Mouse (Mus musculus): ENCODE data around the gene Tpk1. TPM values are rescaled to one million over a fixed set of nuclear protein-coding genes. Genes with fewer than 3 reads are reported as not detected.
A peak's percentile ranks its signal among the peaks of the same experiment; 100 is the strongest.

Tpk1 gene
- polyA plus RNA-seq, 2 experiments = 3.9 to 5.8 TPM

DNA sequence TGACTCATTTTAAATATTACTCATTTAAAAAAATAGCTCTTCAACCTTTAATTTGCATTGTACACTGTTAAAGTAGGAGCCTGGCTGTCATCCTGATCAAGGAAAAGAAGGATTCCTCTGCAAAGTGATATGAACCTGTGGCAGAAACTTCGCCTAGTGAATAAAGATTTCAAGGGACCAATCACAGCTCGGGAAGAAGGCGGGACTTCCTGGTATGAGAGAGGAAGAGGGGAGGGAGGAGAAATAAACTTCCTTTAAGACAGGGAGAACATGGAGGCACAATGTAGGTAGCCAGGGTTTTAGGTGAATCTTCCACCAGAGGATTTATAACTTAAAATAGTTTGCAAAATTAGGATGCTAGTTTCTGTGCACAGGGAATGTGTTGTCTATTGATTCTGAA lies 223.9 kb downstream of the Tpk1 start:
- DNase-seq (ENCODE audit: low read depth in 3 of 3, low spot score in 3 of 3) (no peak), ATAC-seq (ENCODE audit: insufficient read depth) (no peak)
- Histone ChIP-seq H3K4me2 (ENCODE audit: low read depth) (no peak overlapping the region), H3K9me3 (ENCODE audit: control insufficient read depth, low read length) (no peaks in the 10 kb centered on the region), H3K36me3 (replicated peaks; ENCODE audit: control insufficient read depth, insufficient read depth, low read depth) (no peaks in the 10 kb centered on the region), H3K4me1 (replicated peaks; ENCODE audit: control insufficient read depth in 2 of 2, insufficient read depth in 2 of 2, low read length in 1 of 2) (no peaks in the 10 kb centered on the region), H3K27ac (no peak overlapping the region), H3K4me3 (ENCODE audit: insufficient read depth in 1 of 2, low read depth in 2 of 2, low read length in 2 of 2) (no peak overlapping the region), H3K9ac (replicated peaks) (no peak overlapping the region), H3K27me3 (ENCODE audit: control insufficient read depth, insufficient read depth, low read length) (no peaks in the 10 kb centered on the region)
- TF ChIP-seq EP300 (IDR thresholded peaks at IDR 0.05; ENCODE audit: low read depth) (no peak), CTCF (IDR thresholded peaks at IDR 0.05; ENCODE audit: low read depth) (no peak)
- WGBS (ENCODE audit: insufficient replicate concordance) = 71% methylated on average over 3 of the region's 3 CpGs

- H3K27me3 ChIP-seq (ENCODE audit: control insufficient read depth, insufficient read depth, low read length) = no peaks in the 10 kb centered on the region
- 61% methylated on average over 2 of the region's 2 CpGs for WGBS (ENCODE audit: insufficient replicate concordance)
- no peak for TF ChIP-seq CTCF (IDR thresholded peaks at IDR 0.05; ENCODE audit: low read depth)
- no peak for TF ChIP-seq EP300 (IDR thresholded peaks at IDR 0.05; ENCODE audit: low read depth)
- no peaks in the 10 kb centered on the region for H3K36me3 ChIP-seq (replicated peaks; ENCODE audit: control insufficient read depth, insufficient read depth, low read depth)
- no peak overlapping the region for H3K27ac ChIP-seq
- DNase-seq (ENCODE audit: low read depth in 3 of 3, low spot score in 3 of 3) = no peak
- no peaks in the 10 kb centered on the region for H3K9me3 ChIP-seq (ENCODE audit: control insufficient read depth, low read length)
- no peak for ATAC-seq (ENCODE audit: insufficient read depth)
- no peak overlapping the region for H3K9ac ChIP-seq (replicated peaks)
- H3K4me1 ChIP-seq (replicated peaks; ENCODE audit: control insufficient read depth in 2 of 2, insufficient read depth in 2 of 2, low read length in 1 of 2) = no peaks in the 10 kb centered on the region
- H3K4me2 ChIP-seq (ENCODE audit: low read depth) = no peak overlapping the region
- H3K4me3 ChIP-seq (ENCODE audit: insufficient read depth in 1 of 2, low read depth in 2 of 2, low read length in 2 of 2) = no peak overlapping the region
Observed at GRCm38 (mm10) chr6:43435987-43436541, 230.0 kb downstream of the Tpk1 start.

DNA sequence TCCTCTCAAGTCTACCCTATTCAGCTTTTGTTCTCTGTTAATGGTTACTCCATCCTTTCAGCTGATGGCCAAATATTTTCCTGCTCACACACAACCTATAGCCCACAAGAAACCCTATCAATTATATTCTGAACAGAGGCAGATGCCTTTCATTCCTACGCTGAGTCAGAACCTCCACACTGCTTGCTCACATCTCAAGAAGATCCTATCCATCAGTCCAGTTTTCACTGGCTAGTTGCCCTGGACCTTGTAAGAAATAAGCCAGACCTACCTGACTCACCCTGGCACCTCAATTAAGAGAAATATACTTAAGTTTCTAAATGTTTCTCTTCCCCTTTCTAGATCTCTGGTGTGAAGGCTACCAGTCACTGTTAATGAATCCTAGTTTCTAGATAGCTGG lies 231.7 kb downstream of the Tpk1 start:
- DNase-seq (ENCODE audit: low read depth in 3 of 3, low spot score in 3 of 3) = no peak
- no peak overlapping the region for H3K9ac ChIP-seq (replicated peaks)
- ATAC-seq (ENCODE audit: insufficient read depth) = no peak
- H3K27ac ChIP-seq = no peak overlapping the region
- H3K9me3 ChIP-seq (ENCODE audit: control insufficient read depth, low read length) = no peaks in the 10 kb centered on the region
- no peak overlapping the region for H3K4me2 ChIP-seq (ENCODE audit: low read depth)
- WGBS (ENCODE audit: insufficient replicate concordance) = 66% methylated on average over 1 of the region's 1 CpGs
- no peaks in the 10 kb centered on the region for H3K36me3 ChIP-seq (replicated peaks; ENCODE audit: control insufficient read depth, insufficient read depth, low read depth)
- TF ChIP-seq EP300 (IDR thresholded peaks at IDR 0.05; ENCODE audit: low read depth) = no peak
- TF ChIP-seq CTCF (IDR thresholded peaks at IDR 0.05; ENCODE audit: low read depth) = no peak
- no peaks in the 10 kb centered on the region for H3K27me3 ChIP-seq (ENCODE audit: control insufficient read depth, insufficient read depth, low read length)
- H3K4me1 ChIP-seq (replicated peaks; ENCODE audit: control insufficient read depth in 2 of 2, insufficient read depth in 2 of 2, low read length in 1 of 2) = no peaks in the 10 kb centered on the region
- H3K4me3 ChIP-seq (ENCODE audit: insufficient read depth in 1 of 2, low read depth in 2 of 2, low read length in 2 of 2) = no peak overlapping the region

GRCm38 (mm10) chr6:43424978-43425377 lies 241.1 kb downstream of the Tpk1 start:
- H3K9ac ChIP-seq (replicated peaks) = no peak overlapping the region
- no peaks in the 10 kb centered on the region for H3K9me3 ChIP-seq (ENCODE audit: control insufficient read depth, low read length)
- DNase-seq (ENCODE audit: low read depth in 3 of 3, low spot score in 3 of 3) = no peak
- H3K36me3 ChIP-seq (replicated peaks; ENCODE audit: control insufficient read depth, insufficient read depth, low read depth) = no peaks in the 10 kb centered on the region
- H3K4me3 ChIP-seq (ENCODE audit: insufficient read depth in 1 of 2, low read depth in 2 of 2, low read length in 2 of 2) = no peak overlapping the region
- H3K4me1 ChIP-seq (replicated peaks; ENCODE audit: control insufficient read depth in 2 of 2, insufficient read depth in 2 of 2, low read length in 1 of 2) = no peaks in the 10 kb centered on the region
- H3K27me3 ChIP-seq (ENCODE audit: control insufficient read depth, insufficient read depth, low read length) = no peaks in the 10 kb centered on the region
- 33% methylated on average over 4 of the region's 4 CpGs for WGBS (ENCODE audit: insufficient replicate concordance)
- H3K27ac ChIP-seq = no peak overlapping the region
- no peak for ATAC-seq (ENCODE audit: insufficient read depth)
- no peak for TF ChIP-seq EP300 (IDR thresholded peaks at IDR 0.05; ENCODE audit: low read depth)
- TF ChIP-seq CTCF (IDR thresholded peaks at IDR 0.05; ENCODE audit: low read depth) = 0 out of 2 replicates have a peak, but pooled peaks have one; percentile 12
- H3K4me2 ChIP-seq (ENCODE audit: low read depth) = no peak overlapping the region

- TF ChIP-seq CTCF (IDR thresholded peaks at IDR 0.05; ENCODE audit: low read depth) = no peak
- TF ChIP-seq EP300 (IDR thresholded peaks at IDR 0.05; ENCODE audit: low read depth) = no peak
- WGBS (ENCODE audit: insufficient replicate concordance) = 60% methylated on average over 7 of the region's 7 CpGs
- Histone ChIP-seq H3K4me3 (ENCODE audit: insufficient read depth in 1 of 2, low read depth in 2 of 2, low read length in 2 of 2) (no peak overlapping the region), H3K4me1 (replicated peaks; ENCODE audit: control insufficient read depth in 2 of 2, insufficient read depth in 2 of 2, low read length in 1 of 2) (no peaks in the 10 kb centered on the region), H3K36me3 (replicated peaks; ENCODE audit: control insufficient read depth, insufficient read depth, low read depth) (no peaks in the 10 kb centered on the region), H3K27me3 (ENCODE audit: control insufficient read depth, insufficient read depth, low read length) (no peaks in the 10 kb centered on the region), H3K9me3 (ENCODE audit: control insufficient read depth, low read length) (no peaks in the 10 kb centered on the region), H3K9ac (replicated peaks) (no peak overlapping the region), H3K4me2 (ENCODE audit: low read depth) (no peak overlapping the region), H3K27ac (no peak overlapping the region)
- no peak for DNase-seq (ENCODE audit: low read depth in 3 of 3, low spot score in 3 of 3)
- ATAC-seq (ENCODE audit: insufficient read depth) = no peak
Observed at GRCm38 (mm10) chr6:43420358-43420979, 245.6 kb downstream of the Tpk1 start.
